Mouse (Mus musculus): Measurements from ENCODE around the gene Nccrp1. TPM values are rescaled to one million over a fixed set of nuclear protein-coding genes. Genes with fewer than 3 reads are reported as not detected.
"Not testable (repeated sequence)": the region's sequence is repeated elsewhere in the genome, so short reads cannot be mapped to it uniquely, and the experiment has no call there.

The Nccrp1 gene
- polyA plus RNA-seq, 1 experiment from 2014 or later = 0.36 TPM

DNA sequence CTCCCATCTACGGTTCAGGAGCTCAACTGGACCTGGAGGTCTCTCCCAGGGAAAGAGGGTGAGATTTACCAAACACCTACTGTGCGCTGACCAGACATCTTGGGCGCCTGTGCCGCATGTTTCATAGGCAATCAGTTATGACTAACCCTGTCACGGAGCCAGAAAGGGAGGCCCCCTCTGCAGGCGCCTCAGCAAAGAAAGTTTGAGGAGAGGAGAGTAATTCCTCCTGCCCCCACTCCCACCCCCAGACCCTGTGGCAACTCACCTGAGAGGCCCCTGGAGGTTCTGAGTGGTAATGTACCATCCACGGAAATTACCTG, 1.2 kb downstream of the Nccrp1 start:
- H3K9ac ChIP-seq (replicated peaks) = no peak overlapping the region
- 55% methylated on average over 7 of the region's 7 CpGs for WGBS
- no peak overlapping the region for H3K27ac ChIP-seq (replicated peaks)
- H3K4me2 ChIP-seq = no peak overlapping the region
- no peaks in the 10 kb centered on the region for H3K36me3 ChIP-seq
- ATAC-seq (ENCODE audit: low FRiP score) = no peak
- H3K4me3 ChIP-seq (replicated peaks) = no peak overlapping the region
- no peaks in the 10 kb centered on the region for H3K9me3 ChIP-seq (replicated peaks)
- peaks cover 21% of the 10 kb centered on the region for H3K4me1 ChIP-seq
- peaks cover 43% of the 10 kb centered on the region for H3K27me3 ChIP-seq (replicated peaks)

DNA sequence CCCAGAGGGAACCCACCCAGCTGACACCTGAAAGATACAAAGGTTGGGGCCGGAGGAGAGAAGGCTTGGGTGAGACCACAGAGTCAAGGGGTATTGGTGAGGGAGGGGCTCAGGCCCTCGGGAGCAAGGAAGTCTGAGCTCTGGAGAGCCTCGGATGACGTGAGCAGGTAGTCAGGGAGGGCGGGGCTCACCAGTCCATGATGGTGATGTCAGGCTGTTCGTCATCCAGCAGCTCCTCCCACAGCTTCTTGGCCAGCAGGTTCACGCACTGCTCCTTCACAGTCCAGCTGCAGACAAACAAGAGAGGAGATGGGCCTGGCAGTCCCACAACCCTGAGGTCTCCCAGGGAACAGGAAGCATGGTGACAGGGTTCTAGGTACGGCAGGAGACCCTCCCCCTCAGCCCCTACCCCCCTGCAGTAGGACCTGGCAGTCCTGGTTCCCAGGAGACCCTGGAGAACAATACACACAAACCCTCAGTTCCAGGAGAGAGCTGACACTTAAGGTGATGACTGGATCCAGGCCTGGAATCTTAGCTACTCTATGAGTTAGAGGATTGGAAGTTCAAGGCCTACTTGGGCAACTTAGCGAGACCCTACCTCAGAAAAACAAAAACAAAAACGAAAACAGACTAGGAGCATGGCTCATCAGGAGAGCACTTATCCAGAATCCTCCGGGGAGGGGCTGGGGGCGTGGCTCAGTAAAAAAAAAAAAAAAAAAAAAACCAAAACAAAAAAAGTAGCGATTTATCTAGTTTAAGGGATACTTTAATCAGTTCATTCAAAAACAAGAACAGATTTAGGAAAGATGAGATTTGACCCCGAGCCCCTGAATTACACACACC, 1.8 kb downstream of the Nccrp1 start:
- 28% methylated on average over 14 of the region's 14 CpGs for WGBS
- no peak overlapping the region; the same call in 1 of the 2 replicates for H3K4me2 ChIP-seq
- no peaks in the 10 kb centered on the region for H3K36me3 ChIP-seq
- ATAC-seq (ENCODE audit: low FRiP score) = peak; percentile 39
- H3K4me3 ChIP-seq (replicated peaks) = no peak overlapping the region
- H3K4me1 ChIP-seq = peaks cover 21% of the 10 kb centered on the region
- H3K27ac ChIP-seq (replicated peaks) = no peak overlapping the region
- H3K27me3 ChIP-seq (replicated peaks) = peaks cover 43% of the 10 kb centered on the region
- no peak overlapping the region for H3K9ac ChIP-seq (replicated peaks)
- no peaks in the 10 kb centered on the region for H3K9me3 ChIP-seq (replicated peaks)

DNA sequence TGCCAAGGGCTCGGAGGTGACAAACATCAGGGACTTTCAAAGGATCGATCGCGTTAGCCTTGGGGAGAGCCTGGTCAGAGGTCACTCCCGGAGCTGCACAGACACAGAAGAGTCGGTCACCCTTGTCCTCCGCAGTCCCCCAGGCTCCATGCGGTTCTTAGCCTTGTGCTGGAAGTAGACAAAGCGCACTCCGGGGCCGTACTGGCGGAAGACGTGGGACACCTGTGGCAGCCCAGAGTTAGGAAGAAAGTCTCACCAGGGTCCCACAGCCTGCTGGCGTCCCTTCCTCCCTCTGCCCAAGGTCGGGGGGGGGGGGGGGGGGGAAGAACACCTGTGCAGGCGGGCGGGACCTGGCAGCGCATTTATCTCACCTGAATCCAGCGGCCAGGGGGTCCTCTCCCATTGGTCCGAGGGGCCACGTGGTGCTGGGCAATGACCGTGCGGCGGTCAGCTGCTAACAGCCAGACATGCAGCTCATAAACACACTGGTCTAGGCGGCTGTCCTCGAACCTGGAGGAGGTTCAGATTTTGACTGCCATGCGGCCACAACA, 2.9 kb downstream of the Nccrp1 start:
- no peak for ATAC-seq (ENCODE audit: low FRiP score)
- Histone ChIP-seq H3K36me3 (no peaks in the 10 kb centered on the region), H3K4me1 (peaks cover 21% of the 10 kb centered on the region), H3K4me3 (replicated peaks) (peak overlapping the region; percentile 13; the same call in 1 of the 2 replicates), H3K9ac (replicated peaks) (no peak overlapping the region), H3K4me2 (peak overlapping the region; percentile 51), H3K27me3 (replicated peaks) (peaks cover 43% of the 10 kb centered on the region), H3K27ac (replicated peaks) (no peak overlapping the region), H3K9me3 (replicated peaks) (no peaks in the 10 kb centered on the region)
- 5% methylated on average over 25 of the region's 27 CpGs for WGBS

DNA sequence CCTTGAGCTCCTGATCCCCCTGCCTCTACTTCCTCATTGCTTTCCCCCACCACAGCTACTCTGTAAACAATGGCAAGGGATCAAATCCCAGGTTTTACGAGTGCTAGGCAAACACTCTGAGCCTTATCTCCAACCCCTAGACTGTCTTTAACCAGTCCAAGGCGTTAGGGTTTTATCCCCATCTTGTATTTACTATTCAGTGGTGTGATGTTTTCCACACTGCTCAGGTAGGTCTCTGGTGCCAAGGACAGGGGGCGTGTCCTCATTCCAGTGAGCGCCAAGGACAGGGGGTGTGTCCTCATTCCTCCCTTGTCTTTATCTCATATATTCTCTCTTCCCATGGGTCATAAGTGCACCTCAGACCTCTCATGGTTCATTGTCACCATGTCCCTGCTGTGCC, 6.5 kb downstream of the Nccrp1 start, which contains the start of gene Sycn:
TSS of gene Sycn (plus strand) at position 360 of the 400 bp plus-strand sequence.
- no peak within 1 kb of the TSS for H3K9ac ChIP-seq (replicated peaks)
- H3K9me3 ChIP-seq (replicated peaks) = no peaks in the 10 kb centered on the region
- ATAC-seq (ENCODE audit: low FRiP score) = no peak
- no peaks in the 10 kb centered on the region for H3K36me3 ChIP-seq
- peaks cover 6% of the 10 kb centered on the region for H3K4me1 ChIP-seq
- 83% methylated on average over 4 of the region's 4 CpGs for WGBS
- H3K4me2 ChIP-seq = no peak within 1 kb of the TSS
- no peak within 1 kb of the TSS for H3K27ac ChIP-seq (replicated peaks)
- H3K27me3 ChIP-seq (replicated peaks) = peaks cover 18% of the 10 kb centered on the region
- H3K4me3 ChIP-seq (replicated peaks) = no peak within 1 kb of the TSS

DNA sequence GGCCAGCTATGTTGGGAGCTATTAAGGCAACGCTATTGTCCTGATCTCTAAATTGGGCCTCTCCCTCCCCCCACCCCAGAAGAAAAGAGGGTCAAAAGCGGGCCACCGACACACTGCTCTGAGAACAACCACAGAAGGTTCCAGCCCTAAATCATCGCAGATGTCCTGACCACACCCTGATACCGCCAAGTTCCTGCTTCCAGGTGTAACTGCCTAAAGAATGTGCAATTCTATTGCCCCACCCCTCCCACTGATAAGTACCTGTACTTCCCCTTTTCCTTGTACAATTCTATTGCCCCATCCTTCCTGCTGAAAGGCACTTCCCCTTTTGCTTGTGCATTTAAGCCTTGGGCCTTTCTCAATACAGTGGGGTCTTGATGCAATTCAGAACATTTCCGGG, 8.2 kb downstream of the Nccrp1 start:
- not testable (repeated sequence) for H3K4me1 ChIP-seq; H3K27ac ChIP-seq (replicated peaks); ATAC-seq (ENCODE audit: low FRiP score); H3K4me3 ChIP-seq (replicated peaks); H3K4me2 ChIP-seq; H3K9me3 ChIP-seq (replicated peaks); H3K36me3 ChIP-seq; H3K9ac ChIP-seq (replicated peaks); H3K27me3 ChIP-seq (replicated peaks)
- 91% methylated on average over 6 of the region's 6 CpGs for WGBS

DNA sequence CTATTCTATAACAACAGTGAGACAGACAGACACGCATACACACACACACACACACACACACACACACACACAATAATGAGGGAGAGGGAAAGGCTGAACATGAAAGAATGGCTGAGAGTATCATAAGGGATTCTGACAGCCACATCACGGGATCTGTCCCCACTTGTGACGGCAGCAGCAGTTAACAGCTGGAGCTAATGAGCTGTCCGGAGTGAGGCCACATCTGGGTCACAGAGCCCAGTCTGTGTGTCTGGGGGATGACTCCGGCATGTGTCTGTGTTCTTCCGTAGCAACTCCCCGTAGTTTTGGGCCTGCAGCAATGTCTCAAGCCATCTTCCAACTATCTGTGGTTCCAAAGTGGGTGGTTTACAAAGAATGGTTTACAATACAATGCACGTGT, 15.0 kb downstream of the Nccrp1 start:
- H3K9ac ChIP-seq (replicated peaks) = no peak overlapping the region
- WGBS = 76% methylated on average over 8 of the region's 8 CpGs
- no peaks in the 10 kb centered on the region for H3K9me3 ChIP-seq (replicated peaks)
- H3K4me1 ChIP-seq = peaks cover 2% of the 10 kb centered on the region; the same call in 1 of the 2 replicates
- H3K4me2 ChIP-seq = no peak overlapping the region
- 0 out of 2 replicates have a peak, but pooled peaks cover 5% of the 10 kb centered on the region for H3K27me3 ChIP-seq (replicated peaks)
- no peak for ATAC-seq (ENCODE audit: low FRiP score)
- no peak overlapping the region for H3K27ac ChIP-seq (replicated peaks)
- H3K4me3 ChIP-seq (replicated peaks) = no peak overlapping the region
- H3K36me3 ChIP-seq = no peaks in the 10 kb centered on the region

DNA sequence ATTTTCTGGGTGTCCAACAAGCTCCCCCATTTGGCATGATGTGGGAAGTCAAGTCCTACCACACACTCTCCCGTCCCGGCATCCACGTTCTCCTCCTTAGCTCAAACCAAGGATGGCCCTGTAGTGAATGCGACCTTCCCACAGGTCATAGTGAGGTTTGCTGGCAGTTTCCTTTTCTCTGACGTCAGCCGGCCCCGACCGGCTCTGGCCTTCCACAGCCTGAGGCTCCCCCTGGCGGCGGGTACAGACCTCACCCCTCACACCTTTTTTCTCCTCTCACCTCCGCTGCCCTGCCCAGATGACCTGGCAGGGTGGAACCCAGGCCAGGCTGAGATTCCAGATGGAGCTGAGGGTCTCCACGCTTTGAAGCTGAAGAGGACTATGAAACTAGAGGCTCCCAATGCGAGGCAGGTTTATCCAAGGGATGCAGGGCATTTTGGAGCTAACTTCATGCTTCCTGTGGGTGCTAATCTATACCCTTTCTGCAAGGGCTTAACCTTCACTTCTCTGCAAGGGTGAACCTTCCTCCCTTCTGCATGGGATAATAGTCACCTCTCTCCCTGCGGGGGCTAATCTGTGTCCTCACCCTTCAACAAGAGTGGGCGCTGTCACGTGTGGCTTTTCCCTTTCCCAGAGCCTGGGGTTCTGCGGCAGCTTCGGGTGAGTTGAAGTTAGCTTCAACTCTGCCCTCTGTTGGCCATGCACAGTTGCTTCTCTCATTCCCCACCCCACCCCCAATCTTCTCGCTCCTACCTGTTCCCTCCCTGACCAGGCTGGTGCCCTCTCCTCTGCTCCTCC, 18.9 kb downstream of the Nccrp1 start:
- Histone ChIP-seq H3K4me3 (replicated peaks) (no peak overlapping the region), H3K9me3 (replicated peaks) (no peaks in the 10 kb centered on the region), H3K36me3 (no peaks in the 10 kb centered on the region), H3K9ac (replicated peaks) (no peak overlapping the region), H3K4me2 (peak overlapping the region; percentile 13; the same call in 1 of the 2 replicates), H3K27me3 (replicated peaks) (0 out of 2 replicates have a peak, but pooled peaks cover 5% of the 10 kb centered on the region), H3K4me1 (peaks cover 2% of the 10 kb centered on the region; the same call in 1 of the 2 replicates), H3K27ac (replicated peaks) (no peak overlapping the region)
- 8% methylated on average over 19 of the region's 19 CpGs for WGBS
- no peak for ATAC-seq (ENCODE audit: low FRiP score)

DNA sequence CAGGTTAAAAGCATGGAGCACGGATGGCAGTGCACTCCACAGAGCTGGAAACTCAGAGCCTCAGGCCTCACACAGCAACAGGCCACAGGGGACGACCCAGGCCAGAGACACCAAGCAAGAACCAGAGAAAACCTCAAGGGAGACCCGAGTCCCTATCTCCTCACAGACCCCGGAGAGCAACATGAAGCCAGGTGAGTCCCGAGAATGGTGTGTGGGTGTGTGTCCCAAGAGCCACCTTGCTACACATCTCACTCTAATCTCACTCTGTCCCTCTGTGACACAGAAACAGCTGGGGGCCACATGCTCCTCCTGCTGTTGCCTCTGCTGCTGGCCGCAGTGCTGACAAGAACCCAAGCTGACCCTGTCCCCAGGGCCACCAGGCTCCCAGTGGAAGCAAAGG, 24.5 kb downstream of the Nccrp1 start, which contains the start of gene Ifnl3:
TSS of gene Ifnl3 (plus strand) at position 301 of the 400 bp plus-strand sequence.
- H3K4me2 ChIP-seq; H3K36me3 ChIP-seq; ATAC-seq (ENCODE audit: low FRiP score); H3K9ac ChIP-seq (replicated peaks); H3K9me3 ChIP-seq (replicated peaks); H3K27me3 ChIP-seq (replicated peaks); H3K27ac ChIP-seq (replicated peaks); H3K4me3 ChIP-seq (replicated peaks); H3K4me1 ChIP-seq: not testable (repeated sequence)
- whole genome bisulfite sequencing = 81% methylated on average over 5 of the region's 6 CpGs

DNA sequence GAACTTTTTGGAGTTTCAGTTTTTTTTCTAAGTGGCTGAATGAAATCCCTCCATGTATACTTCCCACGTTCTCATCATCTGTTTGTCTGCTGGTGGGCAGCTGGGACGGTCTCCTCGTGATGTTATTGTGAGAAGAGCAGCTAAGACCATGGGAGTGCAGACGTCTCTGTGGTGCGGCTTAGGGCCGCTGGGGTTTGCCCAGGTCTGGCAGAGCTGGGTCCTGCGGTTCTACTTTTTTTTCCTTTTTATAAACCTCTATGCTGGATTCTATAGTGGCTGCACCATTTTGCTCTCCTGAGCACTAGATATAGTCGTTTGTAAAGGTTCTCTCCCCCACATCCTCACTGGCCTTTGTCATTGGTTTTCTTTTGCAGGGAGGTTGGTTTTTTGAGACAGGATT, 35.6 kb downstream of the Nccrp1 start:
- ATAC-seq (ENCODE audit: low FRiP score) = no peak
- Histone ChIP-seq H3K27ac (replicated peaks) (no peak overlapping the region), H3K4me2 (no peak overlapping the region), H3K36me3 (no peaks in the 10 kb centered on the region), H3K4me3 (replicated peaks) (no peak overlapping the region), H3K9ac (replicated peaks) (no peak overlapping the region), H3K9me3 (replicated peaks) (no peaks in the 10 kb centered on the region), H3K4me1 (no peaks in the 10 kb centered on the region), H3K27me3 (replicated peaks) (no peaks in the 10 kb centered on the region; the same call in 1 of the 2 replicates)
- WGBS = 75% methylated on average over 8 of the region's 8 CpGs

DNA sequence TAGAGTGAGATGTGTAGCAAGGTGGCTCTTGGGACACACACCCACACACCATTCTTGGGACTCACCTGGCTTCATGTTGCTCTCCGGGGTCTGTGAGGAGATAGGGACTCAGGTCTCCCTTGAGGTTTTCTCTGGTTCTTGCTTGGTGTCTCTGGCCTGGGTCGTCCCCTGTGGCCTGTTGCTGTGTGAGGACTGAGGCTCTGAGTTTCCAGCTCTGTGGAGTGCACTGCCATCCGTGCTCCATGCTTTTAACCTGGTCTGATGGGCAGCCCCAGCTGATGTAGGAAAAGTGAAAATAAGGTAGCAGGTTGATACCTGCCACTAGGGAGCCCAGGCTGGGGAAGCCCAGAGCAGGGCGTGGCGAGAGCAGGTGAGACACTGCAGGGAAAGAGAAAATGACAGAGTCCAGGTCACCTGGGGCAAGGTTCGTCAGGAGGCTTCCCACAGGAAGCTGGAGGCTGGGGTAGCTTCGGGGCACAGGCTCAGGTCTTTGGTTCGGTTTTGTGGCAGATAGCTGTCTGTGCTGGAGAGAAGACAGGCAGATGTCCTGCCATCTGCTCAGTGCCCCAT, 36.6 kb downstream of the Nccrp1 start, which contains the start of gene Ifnl2:
TSS of gene Ifnl2 (minus strand) at position 51 of the 570 bp plus-strand sequence.
- not testable (repeated sequence) for H3K9ac ChIP-seq (replicated peaks); H3K36me3 ChIP-seq; H3K9me3 ChIP-seq (replicated peaks); ATAC-seq (ENCODE audit: low FRiP score); H3K4me3 ChIP-seq (replicated peaks); H3K4me2 ChIP-seq; H3K27me3 ChIP-seq (replicated peaks); H3K27ac ChIP-seq (replicated peaks); H3K4me1 ChIP-seq
- WGBS = 71% methylated on average over 8 of the region's 8 CpGs

DNA sequence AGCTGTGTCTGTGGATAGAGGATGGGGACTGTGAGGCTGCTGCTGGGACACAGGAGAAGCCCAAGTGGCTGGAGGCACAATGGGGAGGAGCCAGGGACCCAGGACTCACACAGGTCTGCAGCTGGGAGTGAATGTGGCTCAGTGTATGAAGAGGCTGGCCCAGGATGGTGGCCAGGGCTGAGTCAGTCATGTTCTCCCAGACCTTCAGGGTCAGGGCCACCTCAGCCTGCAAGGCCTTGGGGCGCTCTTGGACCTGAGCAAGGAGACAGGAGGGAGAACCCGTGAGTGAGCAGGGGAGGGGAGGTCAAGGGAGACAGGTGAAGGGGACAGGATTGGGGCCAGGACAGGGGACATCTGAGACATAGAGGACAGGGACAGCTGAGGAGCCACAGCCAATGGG, 37.9 kb downstream of the Nccrp1 start:
- H3K36me3 ChIP-seq; H3K9ac ChIP-seq (replicated peaks); H3K4me3 ChIP-seq (replicated peaks); H3K4me2 ChIP-seq; H3K27ac ChIP-seq (replicated peaks); H3K27me3 ChIP-seq (replicated peaks); H3K9me3 ChIP-seq (replicated peaks); H3K4me1 ChIP-seq; ATAC-seq (ENCODE audit: low FRiP score): not testable (repeated sequence)
- 81% methylated on average over 2 of the region's 2 CpGs for WGBS
